Mouse (Mus musculus): Measurements from ENCODE around the gene Tsga10.

DNA sequence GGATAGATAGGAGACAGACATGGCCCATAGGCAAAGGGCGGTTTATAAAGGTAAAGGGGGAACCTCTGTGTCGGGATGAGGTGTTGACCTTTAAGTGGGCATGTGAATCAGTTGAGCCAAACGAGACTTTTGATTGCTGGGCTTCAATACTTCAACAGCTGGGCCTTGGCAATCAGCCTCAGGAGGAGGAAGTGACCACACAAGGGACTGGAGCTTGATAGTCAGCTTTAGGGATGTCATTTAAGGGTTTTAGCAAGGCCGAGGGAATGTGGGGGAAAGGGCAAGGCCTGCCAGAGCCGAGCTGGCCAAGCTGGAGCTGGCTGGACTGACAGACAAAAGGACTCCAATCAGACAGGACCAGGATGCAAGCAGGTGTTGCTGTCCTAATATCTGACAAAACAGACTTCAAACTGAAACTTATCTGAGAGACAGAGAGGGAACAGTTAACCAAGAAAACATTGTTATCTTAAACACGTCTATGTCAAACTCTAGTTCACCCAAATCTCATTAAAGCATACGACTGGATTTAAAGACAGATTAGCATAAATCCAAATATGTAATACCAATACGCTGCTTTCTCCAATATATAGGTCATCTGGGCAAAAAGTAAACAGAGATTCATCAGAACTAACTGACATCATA, 125.9 kb downstream of the Tsga10 start:
- TF ChIP-seq MEF2A (IDR thresholded peaks at IDR 0.05; ENCODE audit: borderline replicate concordance, low read depth, low read length) = no peak
- no peak for TF ChIP-seq ZNF384 (IDR thresholded peaks at IDR 0.05; ENCODE audit: low read depth, low read length)
- TF ChIP-seq POLR2AphosphoS2 (IDR thresholded peaks at IDR 0.05; ENCODE audit: low read depth, low read length) = no peak
- no peak for TF ChIP-seq CTCF (conservative IDR thresholded peaks at IDR 0.05 in 1 of 2, IDR thresholded peaks at IDR 0.05 in 1 of 2; ENCODE audit: low read depth in 2 of 2, low read length in 2 of 2)
- TF ChIP-seq MAFK (IDR thresholded peaks at IDR 0.05; ENCODE audit: insufficient replicate concordance, low read length) = no peak
- no peak for TF ChIP-seq BHLHE40 (IDR thresholded peaks at IDR 0.05; ENCODE audit: low read depth, low read length)
- no peak for TF ChIP-seq ZMIZ1 (IDR thresholded peaks at IDR 0.05; ENCODE audit: low read depth, low read length)
